Mouse (Mus musculus): ENCODE data around the gene Hist2h2bb. TPM values are rescaled to one million over a fixed set of nuclear protein-coding genes. Genes with fewer than 3 reads are reported as not detected.

Hist2h2bb gene
- polyA plus RNA-seq, 1 experiment from 2014 or later = 5.3 TPM

DNA sequence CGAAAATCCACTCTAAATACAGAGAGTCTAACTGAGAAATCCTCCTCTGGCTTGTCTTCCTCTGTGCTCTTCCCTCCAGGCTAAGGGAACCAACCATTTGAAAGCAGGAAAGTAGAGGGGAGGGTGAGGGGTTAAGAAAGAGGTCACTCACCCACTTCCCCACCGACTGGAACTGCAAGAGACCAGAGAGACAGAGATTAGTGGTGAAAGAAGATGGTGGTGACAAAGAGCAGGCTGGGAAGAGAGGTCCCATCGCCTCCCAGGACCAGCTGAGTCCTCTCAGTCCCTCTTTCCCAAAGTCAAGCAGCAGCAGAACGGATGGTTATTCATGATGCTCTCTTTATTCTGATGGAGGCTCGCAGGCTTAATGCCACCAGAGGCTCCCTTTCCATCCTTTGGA lies 23.8 kb downstream of the Hist2h2bb start:
- no peak overlapping the region for H3K27ac ChIP-seq (ENCODE audit: low read length)
- no peaks in the 10 kb centered on the region for H3K9me3 ChIP-seq (ENCODE audit: control insufficient read depth, low read length)
- H3K4me2 ChIP-seq (ENCODE audit: low read depth, low read length) = no peak overlapping the region
- H3K4me3 ChIP-seq (ENCODE audit: low read length) = no peak overlapping the region
- no peak for ATAC-seq
- H3K4me1 ChIP-seq (ENCODE audit: control insufficient read depth, insufficient read depth, low read length) = no peaks in the 10 kb centered on the region
- H3K27me3 ChIP-seq (replicated peaks; ENCODE audit: control insufficient read depth, insufficient read depth, low read length) = peaks cover 3% of the 10 kb centered on the region; the same call in 1 of the 2 replicates
- H3K9ac ChIP-seq (ENCODE audit: low read depth, low read length) = no peak overlapping the region
- H3K36me3 ChIP-seq (ENCODE audit: control insufficient read depth, insufficient read depth, low read length) = no peaks in the 10 kb centered on the region
- WGBS = 47% methylated on average over 5 of the region's 5 CpGs

DNA sequence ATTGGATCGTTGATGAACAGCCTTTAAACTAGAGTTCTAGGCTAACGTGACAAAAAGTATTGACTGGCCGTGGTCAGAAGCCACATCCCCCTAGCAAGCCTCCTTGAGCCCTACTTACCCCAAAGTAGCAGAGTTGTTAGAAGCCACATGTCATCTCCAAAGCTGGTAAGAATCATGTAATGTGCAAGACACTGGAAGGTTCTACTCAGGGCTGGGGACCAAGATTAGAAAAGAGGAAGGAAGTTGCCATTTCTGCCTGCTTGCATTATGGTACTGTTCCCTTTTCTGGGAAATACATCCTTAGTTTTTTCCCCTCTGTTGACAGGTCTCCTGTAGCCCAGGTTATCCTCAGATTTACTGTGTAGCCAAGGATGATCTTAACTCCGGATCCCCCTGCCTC lies 24.2 kb downstream of the Hist2h2bb start, which contains the start of gene Fcgr1:
Gene Fcgr1 (minus strand): TSS at position 183 of the 400 bp plus-strand sequence.
- no peak within 1 kb of the TSS for H3K9ac ChIP-seq (ENCODE audit: low read depth, low read length)
- no peaks in the 10 kb centered on the region for H3K36me3 ChIP-seq (ENCODE audit: control insufficient read depth, insufficient read depth, low read length)
- 79% methylated on average over 4 of the region's 4 CpGs for WGBS
- no peak within 1 kb of the TSS for H3K27ac ChIP-seq (ENCODE audit: low read length)
- no peaks in the 10 kb centered on the region for H3K4me1 ChIP-seq (ENCODE audit: control insufficient read depth, insufficient read depth, low read length)
- no peak within 1 kb of the TSS for H3K4me3 ChIP-seq (ENCODE audit: low read length)
- H3K9me3 ChIP-seq (ENCODE audit: control insufficient read depth, low read length) = no peaks in the 10 kb centered on the region
- peaks cover 3% of the 10 kb centered on the region; the same call in 1 of the 2 replicates for H3K27me3 ChIP-seq (replicated peaks; ENCODE audit: control insufficient read depth, insufficient read depth, low read length)
- no peak within 1 kb of the TSS for H3K4me2 ChIP-seq (ENCODE audit: low read depth, low read length)
- ATAC-seq = no peak

DNA sequence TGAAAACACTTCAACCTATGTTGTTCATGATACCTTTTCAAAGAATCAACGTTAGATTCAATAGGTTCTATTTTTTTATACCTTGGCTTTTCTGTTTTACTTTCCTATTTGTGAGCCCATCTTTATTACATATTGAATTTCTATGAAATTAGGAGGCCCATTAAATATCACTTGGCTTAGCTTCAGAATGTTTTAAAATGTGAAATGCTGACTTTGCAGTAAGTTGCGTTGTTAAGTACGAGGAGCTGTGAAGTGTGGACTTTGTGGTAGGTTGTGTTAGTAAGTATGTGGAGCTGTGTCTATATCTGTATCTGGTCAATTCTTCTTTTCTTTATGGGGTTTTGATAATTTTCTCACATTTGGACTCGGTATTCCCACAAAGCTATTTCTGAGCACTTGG lies 28.8 kb downstream of the Hist2h2bb start:
- no peak overlapping the region for H3K9ac ChIP-seq (ENCODE audit: low read depth, low read length)
- H3K27me3 ChIP-seq (replicated peaks; ENCODE audit: control insufficient read depth, insufficient read depth, low read length) = peaks cover 8% of the 10 kb centered on the region; the same call in 1 of the 2 replicates
- no peak overlapping the region for H3K27ac ChIP-seq (ENCODE audit: low read length)
- H3K36me3 ChIP-seq (ENCODE audit: control insufficient read depth, insufficient read depth, low read length) = no peaks in the 10 kb centered on the region
- WGBS = 89% methylated on average over 4 of the region's 4 CpGs
- ATAC-seq = no peak
- no peak overlapping the region for H3K4me3 ChIP-seq (ENCODE audit: low read length)
- no peaks in the 10 kb centered on the region for H3K9me3 ChIP-seq (ENCODE audit: control insufficient read depth, low read length)
- H3K4me2 ChIP-seq (ENCODE audit: low read depth, low read length) = no peak overlapping the region
- no peaks in the 10 kb centered on the region for H3K4me1 ChIP-seq (ENCODE audit: control insufficient read depth, insufficient read depth, low read length)

DNA sequence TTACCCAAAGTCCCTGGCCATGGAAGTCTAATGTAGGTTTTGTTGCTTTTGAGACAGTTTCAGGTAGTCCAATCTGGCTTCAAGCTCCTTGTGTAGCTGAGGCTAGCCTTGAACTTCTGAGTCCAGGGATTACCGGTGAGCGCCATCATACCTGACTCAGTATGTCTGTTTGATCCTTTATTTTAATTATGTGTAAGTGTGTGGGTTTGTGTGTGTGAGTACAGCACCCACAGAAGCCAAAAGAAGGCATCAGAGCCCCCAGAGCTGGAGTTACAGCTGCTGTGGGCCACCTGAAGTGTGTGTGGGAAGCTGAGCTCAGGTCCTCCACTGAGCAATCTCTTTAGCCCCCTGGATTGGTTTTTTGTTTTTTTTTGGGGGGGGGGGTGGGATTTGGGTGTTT lies 30.0 kb downstream of the Hist2h2bb start:
- Histone ChIP-seq H3K27me3 (replicated peaks; ENCODE audit: control insufficient read depth, insufficient read depth, low read length) (peaks cover 5% of the 10 kb centered on the region; the same call in 1 of the 2 replicates), H3K9me3 (ENCODE audit: control insufficient read depth, low read length) (no peaks in the 10 kb centered on the region), H3K36me3 (ENCODE audit: control insufficient read depth, insufficient read depth, low read length) (no peaks in the 10 kb centered on the region), H3K4me3 (ENCODE audit: low read length) (no peak overlapping the region), H3K4me2 (ENCODE audit: low read depth, low read length) (no peak overlapping the region), H3K27ac (ENCODE audit: low read length) (no peak overlapping the region), H3K9ac (ENCODE audit: low read depth, low read length) (no peak overlapping the region), H3K4me1 (ENCODE audit: control insufficient read depth, insufficient read depth, low read length) (no peaks in the 10 kb centered on the region)
- 98% methylated on average over 2 of the region's 2 CpGs for whole genome bisulfite sequencing
- ATAC-seq = no peak

DNA sequence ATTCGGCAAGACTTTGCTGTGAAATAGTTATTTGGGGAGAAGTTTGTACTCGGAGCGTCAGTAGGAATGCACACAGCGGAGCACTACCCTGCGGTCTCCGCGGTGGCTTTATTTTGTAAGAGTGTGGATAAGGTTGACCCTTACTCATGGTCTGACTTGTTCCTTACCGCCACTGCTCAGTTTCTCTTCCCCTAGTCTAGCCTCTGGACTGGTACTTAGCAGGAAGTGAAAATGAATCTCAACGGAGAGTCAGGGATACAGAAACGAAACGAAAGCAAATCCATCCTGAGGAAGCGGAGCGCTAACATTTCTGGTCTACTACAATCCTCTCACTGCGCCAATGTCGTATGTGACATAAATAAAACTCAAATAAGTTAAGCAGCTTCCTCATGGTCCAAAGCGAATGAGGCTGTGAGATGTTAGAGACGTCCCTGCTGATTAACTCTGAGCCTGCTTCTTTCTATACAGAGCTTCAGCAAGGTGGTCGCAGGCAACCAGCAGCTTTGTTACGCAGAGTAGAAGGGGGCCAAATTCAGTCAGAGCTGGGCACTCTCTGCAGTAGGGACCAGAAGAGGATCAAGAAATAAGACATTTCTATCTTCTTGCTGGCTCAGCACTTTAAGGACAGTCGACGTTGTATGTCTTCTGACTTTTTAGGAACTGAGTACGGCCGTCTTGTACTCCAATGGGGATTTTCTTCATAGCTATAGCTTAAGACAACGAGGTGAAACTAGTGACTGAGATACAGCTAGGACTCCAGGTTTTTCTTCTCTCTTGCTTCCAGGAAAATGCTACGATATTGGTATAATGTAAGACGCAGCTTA lies 31.4 kb downstream of the Hist2h2bb start:
- Histone ChIP-seq H3K4me2 (ENCODE audit: low read depth, low read length) (peak overlapping the region; percentile 42), H3K4me3 (ENCODE audit: low read length) (peak overlapping the region; percentile 28), H3K27me3 (replicated peaks; ENCODE audit: control insufficient read depth, insufficient read depth, low read length) (peaks cover 5% of the 10 kb centered on the region; the same call in 1 of the 2 replicates), H3K4me1 (ENCODE audit: control insufficient read depth, insufficient read depth, low read length) (no peaks in the 10 kb centered on the region), H3K9me3 (ENCODE audit: control insufficient read depth, low read length) (no peaks in the 10 kb centered on the region), H3K36me3 (ENCODE audit: control insufficient read depth, insufficient read depth, low read length) (no peaks in the 10 kb centered on the region), H3K9ac (ENCODE audit: low read depth, low read length) (peak overlapping the region; percentile 16; the same call in 1 of the 2 replicates), H3K27ac (ENCODE audit: low read length) (no peak overlapping the region)
- WGBS = 65% methylated on average over 26 of the region's 26 CpGs
- no peak for ATAC-seq

DNA sequence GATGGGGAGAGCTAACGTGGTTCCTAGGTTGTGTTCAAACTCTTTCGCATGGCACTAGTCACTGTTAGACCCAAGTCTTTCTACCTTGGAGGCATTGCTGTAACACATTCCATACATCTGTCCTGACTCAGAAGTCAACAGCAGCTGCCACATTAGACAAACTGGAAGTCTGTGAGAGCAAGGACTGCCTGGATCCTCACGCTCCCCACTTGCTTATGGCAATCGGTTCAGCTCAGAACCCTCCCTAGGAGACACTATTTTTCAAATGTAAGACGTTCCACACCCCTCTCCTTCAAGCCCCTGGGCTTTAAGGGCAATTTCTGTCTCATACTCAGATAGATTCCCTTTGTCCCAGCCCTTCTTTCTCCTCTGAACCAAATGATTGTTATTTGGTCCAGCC lies 32.5 kb downstream of the Hist2h2bb start:
- Histone ChIP-seq H3K27ac (ENCODE audit: low read length) (no peak overlapping the region), H3K27me3 (replicated peaks; ENCODE audit: control insufficient read depth, insufficient read depth, low read length) (peaks cover 5% of the 10 kb centered on the region; the same call in 1 of the 2 replicates), H3K36me3 (ENCODE audit: control insufficient read depth, insufficient read depth, low read length) (no peaks in the 10 kb centered on the region), H3K4me2 (ENCODE audit: low read depth, low read length) (no peak overlapping the region), H3K4me3 (ENCODE audit: low read length) (no peak overlapping the region), H3K4me1 (ENCODE audit: control insufficient read depth, insufficient read depth, low read length) (no peaks in the 10 kb centered on the region), H3K9me3 (ENCODE audit: control insufficient read depth, low read length) (no peaks in the 10 kb centered on the region), H3K9ac (ENCODE audit: low read depth, low read length) (no peak overlapping the region)
- no peak for ATAC-seq
- WGBS = 85% methylated on average over 5 of the region's 5 CpGs

DNA sequence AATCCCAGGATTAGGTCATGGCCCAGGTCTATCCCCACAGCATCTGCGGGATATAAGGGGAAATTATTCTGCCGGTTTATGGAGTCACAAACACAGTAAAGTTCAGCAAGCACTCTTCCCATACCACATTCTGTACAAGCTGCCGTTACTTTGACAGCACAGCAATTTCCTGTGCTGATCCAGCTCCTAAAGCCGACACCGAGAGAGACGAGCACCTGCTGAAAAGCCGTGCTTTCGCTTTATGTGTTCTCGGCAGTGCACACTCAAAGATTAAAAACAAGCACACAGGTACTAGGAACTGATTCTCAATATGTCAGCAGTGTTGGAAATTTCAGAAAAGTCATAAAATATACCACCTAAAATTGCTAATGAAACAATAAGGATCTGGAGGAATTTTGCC lies 37.0 kb downstream of the Hist2h2bb start:
- Histone ChIP-seq H3K4me1 (ENCODE audit: control insufficient read depth, insufficient read depth, low read length) (no peaks in the 10 kb centered on the region), H3K4me3 (ENCODE audit: low read length) (no peak overlapping the region), H3K9ac (ENCODE audit: low read depth, low read length) (no peak overlapping the region), H3K36me3 (ENCODE audit: control insufficient read depth, insufficient read depth, low read length) (no peaks in the 10 kb centered on the region), H3K4me2 (ENCODE audit: low read depth, low read length) (no peak overlapping the region), H3K27ac (ENCODE audit: low read length) (no peak overlapping the region), H3K9me3 (ENCODE audit: control insufficient read depth, low read length) (no peaks in the 10 kb centered on the region), H3K27me3 (replicated peaks; ENCODE audit: control insufficient read depth, insufficient read depth, low read length) (0 out of 2 replicates have a peak, but pooled peaks cover 2% of the 10 kb centered on the region)
- 74% methylated on average over 9 of the region's 9 CpGs for WGBS
- no peak for ATAC-seq

DNA sequence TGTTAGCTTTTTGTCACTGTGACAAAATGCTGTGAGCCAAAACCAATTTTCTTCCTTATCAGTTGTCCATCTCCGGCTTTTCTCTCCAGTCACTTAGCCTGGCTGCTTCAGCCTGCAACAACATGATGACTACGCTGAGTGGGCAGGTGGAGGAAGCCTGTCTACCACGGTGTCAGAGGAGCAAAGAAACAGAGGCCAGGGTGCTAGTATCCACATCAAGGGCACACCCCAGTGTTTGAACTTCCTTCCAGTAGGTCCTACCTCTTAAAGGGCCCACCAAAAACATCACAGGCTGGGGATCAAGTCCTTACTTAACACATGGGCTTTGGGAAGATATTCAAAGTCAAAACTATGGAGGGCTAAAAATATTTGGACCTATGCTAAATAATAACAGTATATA lies 39.9 kb downstream of the Hist2h2bb start:
- no peak overlapping the region for H3K9ac ChIP-seq (ENCODE audit: low read depth, low read length)
- H3K4me2 ChIP-seq (ENCODE audit: low read depth, low read length) = no peak overlapping the region
- H3K9me3 ChIP-seq (ENCODE audit: control insufficient read depth, low read length) = no peaks in the 10 kb centered on the region
- H3K36me3 ChIP-seq (ENCODE audit: control insufficient read depth, insufficient read depth, low read length) = no peaks in the 10 kb centered on the region
- H3K4me1 ChIP-seq (ENCODE audit: control insufficient read depth, insufficient read depth, low read length) = no peaks in the 10 kb centered on the region
- no peak for ATAC-seq
- no peak overlapping the region for H3K27ac ChIP-seq (ENCODE audit: low read length)
- H3K4me3 ChIP-seq (ENCODE audit: low read length) = no peak overlapping the region
- 61% methylated on average over 3 of the region's 3 CpGs for WGBS
- H3K27me3 ChIP-seq (replicated peaks; ENCODE audit: control insufficient read depth, insufficient read depth, low read length) = no peaks in the 10 kb centered on the region

DNA sequence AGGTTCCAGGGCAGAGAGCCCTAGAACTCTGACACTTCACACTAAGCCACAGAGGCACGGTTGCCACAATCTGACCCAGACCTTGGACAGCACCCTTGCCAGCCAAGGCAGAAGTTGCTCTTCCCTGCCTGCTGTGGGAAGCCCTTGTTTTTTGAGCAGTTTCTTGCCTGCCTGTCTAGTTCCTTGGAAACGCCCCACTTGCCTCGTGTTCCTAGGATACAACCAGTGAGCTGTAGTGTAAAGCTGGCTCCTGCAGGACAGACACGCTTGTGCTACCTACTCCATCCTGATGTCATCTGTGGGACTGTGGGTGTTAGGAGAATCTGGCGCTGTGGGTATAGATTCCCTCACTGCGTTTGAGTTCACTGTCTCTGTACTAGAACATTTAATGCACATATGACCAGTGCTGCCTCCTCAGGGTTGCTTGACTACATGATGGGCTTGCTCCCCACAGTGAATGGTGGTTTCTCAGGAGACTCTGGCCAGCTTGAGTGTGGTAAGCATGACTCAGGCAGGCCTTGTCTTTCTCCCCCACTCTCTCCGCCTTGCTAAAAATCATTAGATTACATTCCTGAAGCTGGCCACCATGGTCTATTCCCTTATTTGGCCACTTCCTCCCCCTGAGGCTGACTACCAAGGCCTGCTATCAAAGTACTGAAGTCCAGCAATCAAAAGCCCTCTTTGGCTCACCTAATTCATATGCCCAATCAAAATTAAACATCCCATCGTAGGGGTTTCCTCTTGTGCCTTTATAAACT lies 43.0 kb downstream of the Hist2h2bb start:
- Histone ChIP-seq H3K9me3 (ENCODE audit: control insufficient read depth, low read length) (no peaks in the 10 kb centered on the region), H3K9ac (ENCODE audit: low read depth, low read length) (no peak overlapping the region), H3K36me3 (ENCODE audit: control insufficient read depth, insufficient read depth, low read length) (no peaks in the 10 kb centered on the region), H3K4me1 (ENCODE audit: control insufficient read depth, insufficient read depth, low read length) (no peaks in the 10 kb centered on the region), H3K27ac (ENCODE audit: low read length) (no peak overlapping the region), H3K4me3 (ENCODE audit: low read length) (no peak overlapping the region), H3K4me2 (ENCODE audit: low read depth, low read length) (no peak overlapping the region), H3K27me3 (replicated peaks; ENCODE audit: control insufficient read depth, insufficient read depth, low read length) (no peaks in the 10 kb centered on the region)
- WGBS = 57% methylated on average over 8 of the region's 8 CpGs
- ATAC-seq = no peak

Measured in intestine, embryonic 16.5 days (tissue).